Mouse (Mus musculus): ENCODE measurements around the gene C2cd2.

DNA sequence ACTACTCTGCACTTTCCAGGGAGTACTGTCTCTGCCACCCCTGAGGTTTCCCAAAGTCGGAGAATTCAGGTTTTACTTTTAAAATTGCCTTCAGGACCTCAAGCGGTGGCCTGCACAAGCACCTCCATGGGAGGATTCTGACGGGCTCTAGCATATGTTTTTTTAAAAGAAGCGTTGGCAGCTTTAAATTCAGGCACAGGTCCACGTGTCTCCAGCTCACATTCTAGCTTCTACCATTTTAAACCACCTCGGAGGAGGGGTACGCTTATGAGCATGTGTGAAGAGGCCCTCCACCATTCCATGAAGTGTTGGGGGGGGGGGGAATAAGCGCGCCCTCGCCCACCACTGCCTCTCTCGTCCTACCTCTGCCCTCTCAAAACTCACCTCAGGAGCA lies 111.7 kb downstream of the C2cd2 start:
- no peak for TF ChIP-seq CTCF (IDR thresholded peaks at IDR 0.05; ENCODE audit: insufficient read depth, low read depth, low read length)
- no peak for TF ChIP-seq POLR2A (IDR thresholded peaks at IDR 0.05; ENCODE audit: insufficient read depth, low read depth, low read length)

All from olfactory bulb, adult 2 months (tissue).